Mouse (Mus musculus) heart, adult 2 months (tissue): ENCODE measurements around the gene Sorcs2.

ENCODE experiments used
- CTCF ChIP-seq: fragments of 200-600 bp; IDR thresholded peaks from 2 replicates; pipeline ENCODE4 v1.8.1; 2022; ENCODE audit warnings: antibody characterized with exemption, mild to moderate bottlenecking, moderate library complexity
- EP300 ChIP-seq: fragments of 200-500 bp; IDR thresholded peaks from 2 replicates; pipeline ENCODE4 v1.6.1; 2011; ENCODE audit warnings: low read depth, low read length, control low read depth; ENCODE audit not compliant: insufficient read depth
- POLR2A ChIP-seq: fragments of 200-500 bp; IDR thresholded peaks from 2 replicates; pipeline ENCODE4 v1.6.1; 2011; ENCODE audit warnings: mild to moderate bottlenecking, low read depth, low read length, control low read depth; ENCODE audit not compliant: insufficient read depth

DNA sequence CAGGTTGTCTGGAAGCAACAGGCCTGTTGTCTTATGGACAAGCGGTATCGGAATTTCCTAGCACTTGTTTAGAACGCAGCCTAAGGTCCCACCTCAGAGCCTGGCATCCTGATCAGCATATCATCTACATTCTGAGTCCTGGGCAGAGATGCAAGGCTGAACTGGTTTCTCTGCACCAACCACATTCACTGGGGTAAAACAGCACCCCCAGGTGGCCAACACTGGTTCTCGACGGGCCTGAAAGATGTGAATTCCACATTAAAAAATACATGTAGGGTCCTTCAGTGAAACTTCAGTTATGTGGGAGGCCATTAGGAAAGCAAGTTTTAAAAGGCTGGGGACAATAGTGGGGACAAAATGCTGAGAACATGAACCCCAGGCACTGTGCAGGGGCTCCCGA lies 174.2 kb downstream of the Sorcs2 start:
- TF ChIP-seq POLR2A, result no peak
- peak; percentile 74 for TF ChIP-seq CTCF
- no peak for TF ChIP-seq EP300
